In genomic region chr2:166475624-166476023, GRCm38 (mm10) we compare ENCODE assay signal across 22 mouse cellular contexts.
DNase-seq lines count a peak whose midpoint lies in the region; ATAC-seq and TF ChIP-seq lines count a peak whose summit lies in the region.
"Had no signal": no experiment of that assay in that cellular context is flagged by ENCODE, and none has a peak within 500 bp of the region (broad histone marks: within the 10 kb centered on the region; RNA-seq: fewer than 3 reads in every experiment).

No protein-coding gene starts in this region.

- peaks cover 22% of the 10 kb centered on the region for H3K4me1 ChIP-seq in embryonic facial prominence, embryonic 13.5 days
- peaks cover 47% of the 10 kb centered on the region for H3K4me1 ChIP-seq in embryonic facial prominence, embryonic 10.5 days
- H3K4me1 ChIP-seq in kidney, embryonic 16.5 days (ENCODE audit: insufficient read depth, low read length): peaks cover 3% of the 10 kb centered on the region; the same call in 1 of the 2 replicates
- peaks cover 8% of the 10 kb centered on the region; the same call in 1 of the 2 replicates for H3K4me1 ChIP-seq in stomach, embryonic 14.5 days (ENCODE audit: control insufficient read depth, insufficient read depth, low read length)
- H3K4me1 ChIP-seq in stomach, postnatal 0 days (replicated peaks; ENCODE audit: control insufficient read depth, insufficient read depth): no peaks in the 10 kb centered on the region
- H3K4me1 ChIP-seq: embryonic facial prominence, embryonic 15.5 days had no signal

- H3K4me2 ChIP-seq in embryonic facial prominence, embryonic 13.5 days: no peak overlapping the region
- H3K4me2 ChIP-seq in kidney, embryonic 16.5 days (replicated peaks; ENCODE audit: low read depth, low read length): no peak overlapping the region
- H3K4me2 ChIP-seq in stomach, embryonic 14.5 days (replicated peaks; ENCODE audit: low read depth, low read length): no peak overlapping the region
- no peak overlapping the region for H3K4me2 ChIP-seq in stomach, postnatal 0 days (replicated peaks; ENCODE audit: low read depth)
- H3K4me2 ChIP-seq: embryonic facial prominence, embryonic 15.5 days; heart, embryonic 13.5 days had no signal

- TF ChIP-seq EP300 in stomach, postnatal 0 days (optimal IDR thresholded peaks at IDR 0.05): no peak

- H3K27ac ChIP-seq in embryonic facial prominence, embryonic 13.5 days: no peak overlapping the region
- H3K27ac ChIP-seq in embryonic facial prominence, embryonic 10.5 days (replicated peaks): no peak overlapping the region
- H3K27ac ChIP-seq in kidney, embryonic 16.5 days (ENCODE audit: low read length): no peak overlapping the region
- H3K27ac ChIP-seq in stomach, embryonic 14.5 days (ENCODE audit: low read length): no peak overlapping the region
- no peak overlapping the region for H3K27ac ChIP-seq in stomach, postnatal 0 days (replicated peaks)
- H3K27ac ChIP-seq: embryonic facial prominence, embryonic 15.5 days; gastrocnemius, adult 2 months; heart, embryonic 13.5 days had no signal

- H3K36me3 ChIP-seq in embryonic facial prominence, embryonic 13.5 days: no peaks in the 10 kb centered on the region
- H3K36me3 ChIP-seq in embryonic facial prominence, embryonic 10.5 days (replicated peaks): no peaks in the 10 kb centered on the region
- no peaks in the 10 kb centered on the region for H3K36me3 ChIP-seq in kidney, embryonic 16.5 days (ENCODE audit: insufficient read depth, low read length)
- no peaks in the 10 kb centered on the region for H3K36me3 ChIP-seq in stomach, embryonic 14.5 days (ENCODE audit: control insufficient read depth, insufficient read depth, low read length)
- H3K36me3 ChIP-seq in stomach, postnatal 0 days (ENCODE audit: control insufficient read depth, insufficient read depth, low read length): no peaks in the 10 kb centered on the region
- H3K36me3 ChIP-seq: embryonic facial prominence, embryonic 15.5 days; heart, embryonic 13.5 days had no signal

- H3K4me3 ChIP-seq in embryonic facial prominence, embryonic 13.5 days: no peak overlapping the region
- no peak overlapping the region for H3K4me3 ChIP-seq in embryonic facial prominence, embryonic 10.5 days
- no peak overlapping the region for H3K4me3 ChIP-seq in kidney, embryonic 16.5 days (ENCODE audit: low read length)
- no peak overlapping the region for H3K4me3 ChIP-seq in stomach, embryonic 14.5 days (ENCODE audit: low read depth, low read length)
- H3K4me3 ChIP-seq in stomach, postnatal 0 days (ENCODE audit: low read depth, low read length): no peak overlapping the region
- H3K4me3 ChIP-seq: embryonic facial prominence, embryonic 15.5 days; gastrocnemius, adult 2 months; heart, embryonic 13.5 days had no signal

- H3K9ac ChIP-seq in embryonic facial prominence, embryonic 13.5 days: no peak overlapping the region
- H3K9ac ChIP-seq in kidney, embryonic 16.5 days (replicated peaks; ENCODE audit: low read length): no peak overlapping the region
- H3K9ac ChIP-seq in stomach, embryonic 14.5 days (replicated peaks; ENCODE audit: low read depth, low read length): no peak overlapping the region
- H3K9ac ChIP-seq in stomach, postnatal 0 days (ENCODE audit: low read length): no peak overlapping the region
- H3K9ac ChIP-seq: embryonic facial prominence, embryonic 15.5 days; forebrain, postnatal 0 days; heart, embryonic 13.5 days had no signal

- DNase-seq in embryonic facial prominence, embryonic 10.5 days (ENCODE audit: low spot score): no peak
- no peak for DNase-seq in kidney, adult 8-10 months
- no peak for DNase-seq in stomach, postnatal 0 days (ENCODE audit: low spot score)
- DNase-seq: adrenal gland, adult 8-10 months; adrenal gland, postnatal 25 days; cerebellum, adult 11-12 months; cerebellum, adult 8-10 months; cerebellum, postnatal 10 days; cerebellum, postnatal 36 days; embryo, embryonic 11 days; forebrain, postnatal 0 days; gastrocnemius, postnatal 14 days; heart, postnatal 14 days; heart, postnatal 4 days had no signal

- H3K9me3 ChIP-seq in embryonic facial prominence, embryonic 13.5 days: no peaks in the 10 kb centered on the region
- H3K9me3 ChIP-seq in embryonic facial prominence, embryonic 10.5 days: no peaks in the 10 kb centered on the region
- no peaks in the 10 kb centered on the region for H3K9me3 ChIP-seq in kidney, embryonic 16.5 days (ENCODE audit: low read length)
- no peaks in the 10 kb centered on the region for H3K9me3 ChIP-seq in stomach, embryonic 14.5 days (ENCODE audit: control insufficient read depth, low read depth, low read length)
- H3K9me3 ChIP-seq in stomach, postnatal 0 days (ENCODE audit: control insufficient read depth, low read length): no peaks in the 10 kb centered on the region
- H3K9me3 ChIP-seq: embryonic facial prominence, embryonic 15.5 days; heart, embryonic 13.5 days had no signal

- 65% methylated on average over 4 of the region's 4 CpGs for WGBS in embryonic facial prominence, embryonic 13.5 days
- 74% methylated on average over 4 of the region's 4 CpGs for WGBS in embryonic facial prominence, embryonic 10.5 days
- 69% methylated on average over 4 of the region's 4 CpGs for WGBS in kidney, embryonic 16.5 days
- WGBS in stomach, embryonic 14.5 days: 67% methylated on average over 4 of the region's 4 CpGs
- WGBS in stomach, postnatal 0 days: 65% methylated on average over 4 of the region's 4 CpGs

- no peak for TF ChIP-seq CTCF in stomach, postnatal 0 days (IDR thresholded peaks at IDR 0.05; ENCODE audit: low read depth)

- no peaks in the 10 kb centered on the region for H3K27me3 ChIP-seq in embryonic facial prominence, embryonic 13.5 days
- no peaks in the 10 kb centered on the region for H3K27me3 ChIP-seq in embryonic facial prominence, embryonic 10.5 days (replicated peaks; ENCODE audit: low read depth, poor library complexity, severe bottlenecking)
- no peaks in the 10 kb centered on the region for H3K27me3 ChIP-seq in kidney, embryonic 16.5 days (ENCODE audit: insufficient read depth, low read length)
- H3K27me3 ChIP-seq in stomach, embryonic 14.5 days (ENCODE audit: control insufficient read depth, insufficient read depth, low read length): no peaks in the 10 kb centered on the region
- no peaks in the 10 kb centered on the region for H3K27me3 ChIP-seq in stomach, postnatal 0 days (ENCODE audit: control insufficient read depth, insufficient read depth, low read length)
- H3K27me3 ChIP-seq: embryonic facial prominence, embryonic 15.5 days; heart, embryonic 13.5 days had no signal

- 0 out of 2 replicates have a peak, but pooled peaks have one; percentile 48 for ATAC-seq in embryonic facial prominence, embryonic 13.5 days (ENCODE audit: insufficient number of reproducible peaks, insufficient read depth, low FRiP score, low TSS enrichment, low read depth)
- peak; percentile 59; the same call in 1 of the 2 replicates for ATAC-seq in kidney, embryonic 16.5 days (ENCODE audit: low FRiP score, low TSS enrichment)
- peak; percentile 23; the same call in 1 of the 2 replicates for ATAC-seq in stomach, embryonic 14.5 days (ENCODE audit: insufficient number of reproducible peaks, insufficient read depth, low FRiP score, low read depth)
- no peak for ATAC-seq in stomach, postnatal 0 days (ENCODE audit: low FRiP score, low TSS enrichment)
- ATAC-seq: activated CD4-positive, CD25-positive, alpha-beta regulatory T cell, adult 4 months; forebrain, embryonic 14.5 days had no signal
